Mouse (Mus musculus): ENCODE measurements around the gene Rnf19b. TPM values are rescaled to one million over a fixed set of nuclear protein-coding genes. Genes with fewer than 3 reads are reported as not detected.

Rnf19b gene
- total RNA-seq, 1 experiment from 2014 or later, result 33.2 TPM

GRCm38 (mm10) chr4:129111350-129111749 is 53.3 kb downstream of the Rnf19b start:
- ATAC-seq (replicated peaks; ENCODE audit: low read depth, poor library complexity, severe bottlenecking), result no peak

GRCm38 (mm10) chr4:129112231-129112630 is 54.2 kb downstream of the Rnf19b start:
- no peak for ATAC-seq (replicated peaks; ENCODE audit: low read depth, poor library complexity, severe bottlenecking)

- ATAC-seq (replicated peaks; ENCODE audit: low read depth, poor library complexity, severe bottlenecking), result peak; percentile 91
Observed at GRCm38 (mm10) chr4:129113083-129113988, 55.3 kb downstream of the Rnf19b start.

GRCm38 (mm10) chr4:129116703-129117102 is 58.6 kb downstream of the Rnf19b start:
- ATAC-seq (replicated peaks; ENCODE audit: low read depth, poor library complexity, severe bottlenecking), result no peak

GRCm38 (mm10) chr4:129117720-129118510 is 59.8 kb downstream of the Rnf19b start:
- ATAC-seq (replicated peaks; ENCODE audit: low read depth, poor library complexity, severe bottlenecking), result no peak

- ATAC-seq (replicated peaks; ENCODE audit: low read depth, poor library complexity, severe bottlenecking), result no peak
Observed at GRCm38 (mm10) chr4:129119708-129120107, 61.6 kb downstream of the Rnf19b start.

GRCm38 (mm10) chr4:129120520-129121445 is 62.7 kb downstream of the Rnf19b start:
- peak; percentile 84 for ATAC-seq (replicated peaks; ENCODE audit: low read depth, poor library complexity, severe bottlenecking)

GRCm38 (mm10) chr4:129121569-129122086 is 63.6 kb downstream of the Rnf19b start, which contains the start of gene Hpca:
Hpca (minus strand) TSS chr4:129122036.
- 0 out of 2 replicates have a peak, but pooled peaks have one; percentile 5 for ATAC-seq (replicated peaks; ENCODE audit: low read depth, poor library complexity, severe bottlenecking)

GRCm38 (mm10) chr4:129122107-129122506 is 64.0 kb downstream of the Rnf19b start:
- no peak for ATAC-seq (replicated peaks; ENCODE audit: low read depth, poor library complexity, severe bottlenecking)

- no peak for ATAC-seq (replicated peaks; ENCODE audit: low read depth, poor library complexity, severe bottlenecking)
Observed at GRCm38 (mm10) chr4:129122719-129123118, 64.6 kb downstream of the Rnf19b start.

- ATAC-seq (replicated peaks; ENCODE audit: low read depth, poor library complexity, severe bottlenecking), result no peak
Observed at GRCm38 (mm10) chr4:129124652-129125146, 66.6 kb downstream of the Rnf19b start.

GRCm38 (mm10) chr4:129125736-129126451 is 67.8 kb downstream of the Rnf19b start:
- ATAC-seq (replicated peaks; ENCODE audit: low read depth, poor library complexity, severe bottlenecking), result no peak

- ATAC-seq (replicated peaks; ENCODE audit: low read depth, poor library complexity, severe bottlenecking), result no peak
Observed at GRCm38 (mm10) chr4:129128582-129129338, 70.7 kb downstream of the Rnf19b start.

GRCm38 (mm10) chr4:129129387-129129786 is 71.3 kb downstream of the Rnf19b start:
- ATAC-seq (replicated peaks; ENCODE audit: low read depth, poor library complexity, severe bottlenecking), result no peak

- peak; percentile 53 for ATAC-seq (replicated peaks; ENCODE audit: low read depth, poor library complexity, severe bottlenecking)
Observed at GRCm38 (mm10) chr4:129130149-129130548, 72.1 kb downstream of the Rnf19b start.

GRCm38 (mm10) chr4:129130755-129131303 is 72.8 kb downstream of the Rnf19b start:
- peak; percentile 27; the same call in 1 of the 2 replicates for ATAC-seq (replicated peaks; ENCODE audit: low read depth, poor library complexity, severe bottlenecking)

- ATAC-seq (replicated peaks; ENCODE audit: low read depth, poor library complexity, severe bottlenecking), result peak; percentile 55
Observed at GRCm38 (mm10) chr4:129134799-129135585, 76.9 kb downstream of the Rnf19b start.

Data from common myeloid progenitor, adult 5-6 weeks (primary cell).